Mouse (Mus musculus) thymus, adult 2 months (tissue): Measurements from ENCODE around the gene Slc1a2. TPM values are rescaled to one million over a fixed set of nuclear protein-coding genes. Genes with fewer than 3 reads are reported as not detected.

Experiments used
- DNase-seq: peaks from one replicate; pipeline ENCODE4 v3.0.0; 2021
- H3K27ac ChIP-seq: fragments of 200-500 bp; 2 replicates; pipeline ENCODE4 v1.5.1; 2012; ENCODE audit warnings: low read length, control low read depth; ENCODE audit not compliant: control insufficient read depth, insufficient read depth
- H3K27me3 ChIP-seq: fragments of 200-500 bp; 2 replicates; pipeline ENCODE4 v1.6.1; 2012; ENCODE audit warnings: mild to moderate bottlenecking, low read length, moderate library complexity, mixed read lengths; ENCODE audit not compliant: control insufficient read depth, insufficient read depth
- H3K36me3 ChIP-seq: fragments of 200-500 bp; 2 replicates; pipeline ENCODE4 v1.6.1; 2012; ENCODE audit warnings: mild to moderate bottlenecking, low read length, moderate library complexity; ENCODE audit not compliant: control insufficient read depth, insufficient read depth
- H3K4me1 ChIP-seq: fragments of 200-500 bp; replicated peaks from 2 replicates; pipeline ENCODE4 v1.6.1; 2012; ENCODE audit warnings: low read length; ENCODE audit not compliant: control insufficient read depth, insufficient read depth
- H3K4me3 ChIP-seq: fragments of 200-500 bp; 2 replicates; pipeline ENCODE4 v1.5.1; 2012; ENCODE audit warnings: mild to moderate bottlenecking, low read length, control low read depth, moderate library complexity; ENCODE audit not compliant: control insufficient read depth, insufficient read depth
- CTCF ChIP-seq: fragments of 200-500 bp; IDR thresholded peaks from 2 replicates; pipeline ENCODE4 v1.5.1; 2012; ENCODE audit warnings: mild to moderate bottlenecking, control low read depth, low read length, moderate library complexity, borderline replicate concordance; ENCODE audit not compliant: control insufficient read depth, poor library complexity, insufficient read depth; ENCODE audit errors: extremely low read depth
- POLR2A ChIP-seq: fragments of 200-500 bp; IDR thresholded peaks from 2 replicates; pipeline ENCODE4 v1.6.1; 2012; ENCODE audit warnings: mild to moderate bottlenecking, low read length, control low read depth, moderate library complexity; ENCODE audit not compliant: control insufficient read depth, poor library complexity, insufficient read depth; ENCODE audit errors: extremely low read depth
- WGBS: fragments of 180-500 bp; shearing (Covaris S2); methylation state at CpG from one replicate; pipeline ENCODE4 v1.1.7; 2018; 5-methylcytosine and 5-hydroxymethylcytosine counted together
- polyA plus RNA-seq: library from polyadenylated mRNA; depleted of rRNA; stranded (reverse); fragments of >200 nt; gene quantifications from 2 replicates; pipeline ENCODE4 v1.2.3, GENCODE M21; 2012

Gene Slc1a2
- polyA plus RNA-seq, 1 experiment, result 1.5 TPM

DNA sequence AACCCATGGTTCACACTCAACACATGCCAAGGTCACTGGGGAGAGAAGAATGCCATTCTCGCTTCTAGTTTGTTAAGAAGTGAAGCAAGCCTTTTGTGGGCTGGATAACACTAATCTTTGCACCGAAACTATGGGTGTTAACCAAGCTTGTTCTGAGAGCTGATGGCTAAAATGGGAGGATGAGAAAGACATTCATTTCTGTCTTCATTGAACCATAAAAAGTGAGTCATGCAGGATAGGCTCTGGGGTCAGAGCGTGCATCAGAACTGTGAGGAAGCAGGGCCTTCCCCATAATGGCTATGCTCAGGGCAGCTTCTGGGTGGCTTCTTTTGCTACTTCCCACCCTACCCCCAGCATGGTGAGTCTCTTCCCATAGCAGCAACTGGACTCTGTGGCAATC is 42.9 kb downstream of the Slc1a2 start:
- H3K27me3 ChIP-seq, result no peaks in the 10 kb centered on the region
- TF ChIP-seq POLR2A, result no peak
- no peaks in the 10 kb centered on the region for H3K36me3 ChIP-seq
- no peak overlapping the region for H3K4me3 ChIP-seq
- no peak overlapping the region for H3K27ac ChIP-seq
- WGBS, result 93% methylated on average over 3 of the region's 3 CpGs
- no peak for DNase-seq
- no peaks in the 10 kb centered on the region for H3K4me1 ChIP-seq

DNA sequence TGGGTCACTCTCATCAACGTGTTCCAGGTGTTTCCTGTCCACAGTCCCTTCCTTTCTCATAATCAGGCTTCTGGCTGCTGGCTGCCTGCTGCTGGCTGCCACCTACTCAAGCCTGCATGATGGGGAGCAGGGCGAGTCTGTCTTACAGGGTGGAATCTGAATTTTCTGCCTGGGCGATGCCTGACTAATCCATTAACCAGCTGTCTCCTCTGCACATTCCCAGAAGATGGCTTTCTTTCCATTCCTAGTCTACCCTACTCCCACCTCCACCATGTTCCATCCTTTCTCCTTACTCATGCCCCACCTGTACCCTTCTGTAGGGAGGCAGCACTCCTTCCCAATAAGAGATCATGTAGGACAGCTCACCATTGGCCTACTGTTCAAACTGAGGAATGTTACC is 45.1 kb downstream of the Slc1a2 start:
- no peaks in the 10 kb centered on the region for H3K27me3 ChIP-seq
- 75% methylated on average over 3 of the region's 3 CpGs for WGBS
- no peaks in the 10 kb centered on the region for H3K36me3 ChIP-seq
- TF ChIP-seq CTCF (no peak), POLR2A (no peak)
- no peaks in the 10 kb centered on the region for H3K4me1 ChIP-seq
- H3K27ac ChIP-seq, result no peak overlapping the region
- H3K4me3 ChIP-seq, result no peak overlapping the region
- no peak for DNase-seq

DNA sequence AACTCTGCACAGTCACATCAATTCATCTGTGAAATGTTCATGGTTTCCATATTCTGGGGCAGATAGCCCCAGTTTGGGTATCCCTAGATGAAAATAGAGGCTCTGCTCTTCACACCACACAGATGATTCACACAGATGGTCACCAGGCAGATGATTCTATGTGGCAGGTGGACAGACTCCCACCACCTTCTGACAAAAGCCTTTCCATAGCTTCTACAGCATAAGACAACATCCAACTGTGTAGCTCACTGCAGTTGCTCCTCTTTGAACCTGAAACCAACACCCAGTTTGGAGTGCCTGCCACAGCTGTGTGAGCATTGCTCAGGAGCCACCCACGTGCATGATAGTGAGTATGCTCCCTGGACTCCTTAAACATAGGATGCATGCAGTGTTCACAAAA is 46.3 kb downstream of the Slc1a2 start:
- WGBS, result 82% methylated on average over 1 of the region's 1 CpGs

DNA sequence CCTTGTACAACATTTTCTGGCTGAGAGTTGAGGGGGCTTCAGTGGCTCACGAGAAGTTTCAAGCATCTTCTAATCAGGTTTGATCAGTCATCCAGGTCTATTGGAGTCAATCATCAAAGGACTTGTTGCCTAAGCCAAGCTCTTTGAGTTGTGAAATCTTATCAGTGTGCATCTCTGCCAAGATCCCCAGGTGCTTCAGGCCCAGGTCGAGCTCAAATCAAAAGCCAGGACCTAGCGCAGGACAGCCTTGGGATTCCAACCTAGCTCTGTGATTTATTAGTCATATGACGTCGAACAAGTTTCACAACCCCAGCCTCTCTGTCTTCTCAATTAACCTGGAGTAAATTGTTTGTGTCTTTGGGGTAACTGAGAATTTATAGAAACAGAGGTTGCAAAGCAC is 53.1 kb downstream of the Slc1a2 start:
- 86% methylated on average over 5 of the region's 5 CpGs for WGBS
- H3K27ac ChIP-seq, result no peak overlapping the region
- H3K4me1 ChIP-seq, result no peaks in the 10 kb centered on the region
- H3K27me3 ChIP-seq, result no peaks in the 10 kb centered on the region
- H3K4me3 ChIP-seq, result no peak overlapping the region
- H3K36me3 ChIP-seq, result no peaks in the 10 kb centered on the region
- no peak for TF ChIP-seq POLR2A
- no peak for TF ChIP-seq CTCF
- no peak for DNase-seq

More for the DNA sequence above, 46.3 kb downstream of the Slc1a2 start:
- no peak overlapping the region for H3K27ac ChIP-seq
- H3K27me3 ChIP-seq, result no peaks in the 10 kb centered on the region
- no peak overlapping the region for H3K4me3 ChIP-seq
- no peaks in the 10 kb centered on the region for H3K4me1 ChIP-seq
- no peaks in the 10 kb centered on the region for H3K36me3 ChIP-seq
- TF ChIP-seq POLR2A (no peak), CTCF (no peak)
- no peak for DNase-seq

DNA sequence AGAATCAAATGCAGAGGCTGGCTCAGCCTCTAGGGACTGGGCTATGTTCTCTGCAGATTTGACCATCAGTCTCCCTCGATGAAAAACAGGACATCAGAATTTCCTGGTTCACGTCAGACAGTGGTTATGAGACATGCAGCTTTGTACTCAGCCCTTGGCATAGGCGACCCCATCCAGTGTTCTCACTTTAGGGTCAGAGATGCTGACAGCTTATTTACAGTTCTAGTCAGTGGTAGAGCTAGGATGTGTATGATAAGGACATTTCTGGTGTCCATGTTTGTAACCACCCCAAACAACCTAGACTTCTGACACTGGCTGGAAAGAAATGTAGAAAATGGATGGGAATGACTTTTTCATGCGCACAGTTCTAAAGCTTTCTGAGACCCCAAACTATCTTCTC is 53.6 kb downstream of the Slc1a2 start:
- Histone ChIP-seq H3K36me3 (no peaks in the 10 kb centered on the region), H3K4me1 (no peaks in the 10 kb centered on the region), H3K27ac (no peak overlapping the region), H3K4me3 (no peak overlapping the region), H3K27me3 (no peaks in the 10 kb centered on the region)
- no peak for DNase-seq
- no peak for TF ChIP-seq POLR2A
- TF ChIP-seq CTCF, result no peak
- 74% methylated on average over 4 of the region's 4 CpGs for WGBS

DNA sequence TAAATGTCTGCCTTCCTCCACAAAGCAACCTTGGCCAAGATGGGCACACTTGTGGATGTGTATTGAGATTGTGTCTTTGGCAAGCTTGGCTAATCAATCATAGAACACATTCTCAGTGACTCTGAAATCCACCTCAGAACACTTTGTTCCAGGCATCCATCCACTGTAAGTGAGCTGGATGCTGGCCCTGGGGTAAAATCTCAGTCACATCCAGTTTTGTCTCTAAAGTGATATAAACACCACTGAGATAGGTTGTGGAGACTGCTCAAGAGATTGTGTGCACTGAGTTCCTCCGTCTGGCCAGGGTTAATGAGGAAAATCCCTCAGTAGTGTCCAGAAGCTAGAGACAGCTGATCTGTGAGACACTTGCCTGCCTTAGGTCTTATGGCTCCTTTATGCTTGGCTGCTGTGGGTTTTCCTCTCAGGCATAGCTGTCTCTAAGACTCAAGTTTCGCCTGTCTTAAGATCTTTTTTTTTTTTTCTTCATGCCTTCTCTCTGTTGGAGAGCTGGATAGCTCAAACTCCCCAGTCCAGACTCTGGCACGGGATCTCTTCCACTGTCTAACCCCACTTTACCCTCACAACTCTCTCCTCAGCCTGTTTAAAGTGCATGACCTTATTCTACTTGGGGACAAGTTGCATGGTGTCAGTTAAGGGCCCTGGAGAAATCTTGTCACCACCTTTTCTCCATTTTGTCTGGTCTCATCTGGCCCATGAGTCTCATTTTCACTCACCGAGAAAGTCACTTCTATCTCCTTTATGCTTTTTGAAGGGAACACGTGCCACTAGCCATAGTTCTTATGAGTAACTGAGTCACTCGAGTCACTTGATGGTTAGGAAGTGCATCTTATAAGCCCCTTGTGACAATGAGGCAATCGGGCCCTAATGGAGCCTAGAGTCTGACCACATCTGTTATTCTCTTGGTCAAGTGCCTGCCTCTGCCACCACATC is 54.5 kb downstream of the Slc1a2 start:
- H3K27ac ChIP-seq, result no peak overlapping the region
- no peak for TF ChIP-seq POLR2A
- TF ChIP-seq CTCF, result no peak
- no peak overlapping the region for H3K4me3 ChIP-seq
- no peaks in the 10 kb centered on the region for H3K36me3 ChIP-seq
- WGBS, result 52% methylated on average over 7 of the region's 7 CpGs
- no peak for DNase-seq
- H3K4me1 ChIP-seq, result no peaks in the 10 kb centered on the region
- H3K27me3 ChIP-seq, result no peaks in the 10 kb centered on the region

DNA sequence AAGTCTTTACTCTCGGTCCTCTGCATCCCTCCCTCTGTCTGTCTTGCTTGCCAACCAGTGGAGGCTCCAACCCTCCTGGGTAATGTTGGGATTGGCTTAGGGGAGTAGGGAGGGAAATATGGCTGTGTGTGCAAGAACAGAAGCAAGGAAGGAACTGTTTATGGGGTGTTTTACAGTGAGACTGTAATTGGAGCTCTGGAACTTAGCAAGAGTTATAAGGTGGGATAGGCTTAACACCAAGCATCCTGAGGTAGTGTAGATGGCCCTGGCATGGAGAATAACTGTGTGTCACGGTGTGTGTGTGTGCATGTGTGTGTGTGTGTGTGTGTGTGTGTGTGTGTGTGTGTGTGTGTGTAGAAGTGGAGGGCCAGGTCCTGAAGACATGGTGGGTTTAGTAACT is 55.9 kb downstream of the Slc1a2 start:
- no peaks in the 10 kb centered on the region for H3K27me3 ChIP-seq
- WGBS, result 89% methylated on average over 2 of the region's 2 CpGs
- no peaks in the 10 kb centered on the region for H3K4me1 ChIP-seq
- H3K4me3 ChIP-seq, result no peak overlapping the region
- no peak overlapping the region for H3K27ac ChIP-seq
- TF ChIP-seq CTCF (no peak), POLR2A (no peak)
- no peaks in the 10 kb centered on the region for H3K36me3 ChIP-seq
- no peak for DNase-seq
